Mouse (Mus musculus) left cerebral cortex, postnatal 4 days (tissue): Measurements from ENCODE around the gene Mfsd14a. TPM values are rescaled to one million over a fixed set of nuclear protein-coding genes. Genes with fewer than 3 reads are reported as not detected.

Experiments
- DNase-seq: peaks from one replicate; pipeline ENCODE4 v3.0.0-alpha.2; 2022
- intact Hi-C: fragments of 180-260 bp; cut with DNase I; formaldehyde crosslinking; loops from one replicate; pipeline ENCODE4 v1.15.1; 2025
- total RNA-seq, 2 experiments: library from RNA; stranded (reverse); gene quantifications; 2 replicates each; pipeline ENCODE4 v1.2.3; 2021

The Mfsd14a gene
- total RNA-seq, 2 experiments from 2014 or later, result 49.7 to 55.7 TPM

- intact Hi-C loops, result no loop called here
- DNase-seq, result no peak
These were observed 57.9 kb downstream of the Mfsd14a start for GRCm38 (mm10) chr3:116604570-116604969.

- intact Hi-C loops, result no loop called here
- no peak for DNase-seq
These were observed 60.7 kb downstream of the Mfsd14a start for GRCm38 (mm10) chr3:116601781-116602180.

- intact Hi-C loops, result no loop called here
- no peak for DNase-seq
These were observed 61.5 kb downstream of the Mfsd14a start for GRCm38 (mm10) chr3:116601005-116601404.

GRCm38 (mm10) chr3:116599705-116600104 lies 62.8 kb downstream of the Mfsd14a start:
- intact Hi-C loops, result no loop called here
- no peak for DNase-seq

GRCm38 (mm10) chr3:116595603-116595991 lies 66.9 kb downstream of the Mfsd14a start:
- DNase-seq, result no peak

GRCm38 (mm10) chr3:116594728-116595602 lies 67.5 kb downstream of the Mfsd14a start, which contains the start of gene Sass6:
Sass6 (plus strand) TSS chr3:116594982.
- DNase-seq, result peak; percentile 99
- intact Hi-C loops, result loop anchor here (5.0 kb wide), 1 partner anchor 157 kb away; no protein-coding TSS in a partner anchor

More at GRCm38 (mm10) chr3:116595603-116595991, 66.9 kb downstream of the Mfsd14a start:
- intact Hi-C loops, result no loop called here

- intact Hi-C loops, result loop anchor here (5.0 kb wide), 1 partner anchor 158 kb away; no protein-coding TSS in a partner anchor
- DNase-seq, result peak; percentile 56
These were observed 68.3 kb downstream of the Mfsd14a start for GRCm38 (mm10) chr3:116594076-116594727.

GRCm38 (mm10) chr3:116582201-116582600 lies 80.3 kb downstream of the Mfsd14a start:
- intact Hi-C loops, result loop anchor here (5.0 to 10.0 kb wide), 3 partner anchors 80 to 247 kb away; no protein-coding TSS in a partner anchor
- no peak for DNase-seq

Other genes with a start within 250 kb of the Mfsd14a start
- 1 to 10 TPM; 3.6 to 4.9 TPM for gene Cdc14a, start 238.6 kb downstream of the Mfsd14a start, total RNA-seq
- gene Rtca, start 154.5 kb downstream of the Mfsd14a start, total RNA-seq, result 10 to 100 TPM; 67.5 to 71.1 TPM
- gene Dbt, start 149.6 kb downstream of the Mfsd14a start, total RNA-seq, result 10 to 100 TPM; 13.8 to 16.2 TPM
- not detected for gene Lrrc39, start 99.7 kb downstream of the Mfsd14a start, total RNA-seq
- 10 to 100 TPM; 11.5 to 12.3 TPM for gene Sass6, start 67.7 kb downstream of the Mfsd14a start, total RNA-seq
- 10 to 100 TPM; 17.9 to 20.0 TPM for gene Trmt13, start 48.1 kb downstream of the Mfsd14a start, total RNA-seq
- under 1 TPM in 1 of 2 experiments, not detected in 1; 0.68 TPM for gene Gm43191, start 18.6 kb upstream of the Mfsd14a start, total RNA-seq
- 10 to 100 TPM; 14.6 to 15.8 TPM for gene Slc35a3, start 50.2 kb upstream of the Mfsd14a start, total RNA-seq
- 10 to 100 TPM; 30.8 to 31.0 TPM for gene Agl, start 145.5 kb upstream of the Mfsd14a start, total RNA-seq
- gene Frrs1, start 196.8 kb upstream of the Mfsd14a start, total RNA-seq, result 1 to 10 TPM; 1.2 to 3.0 TPM